Mouse (Mus musculus) limb, embryonic 14.5 days (tissue): Measurements from ENCODE around the gene Map3k5. TPM values are rescaled to one million over a fixed set of nuclear protein-coding genes. Genes with fewer than 3 reads are reported as not detected.

Experiments
- ATAC-seq: fragments of 200-750 bp; cut with Nextera tagmentation; 2 replicates; pipeline ENCODE4 v1.8.0; 2017; ENCODE audit warnings: low read depth, moderate number of reproducible peaks, moderate TSS enrichment; ENCODE audit not compliant: low FRiP score
- DNase-seq: peaks from one replicate; pipeline ENCODE4 v3.0.0-alpha.2; 2015; ENCODE audit warnings: low spot score
- H3K27ac ChIP-seq: fragments of 300-500 bp; sonication (generic); replicated peaks from 2 replicates; pipeline ENCODE4 v1.5.1; 2014; ENCODE audit warnings: low read depth, mild to moderate bottlenecking, low read length, moderate library complexity, mixed read lengths
- H3K27me3 ChIP-seq: fragments of 300-500 bp; sonication (generic); 2 replicates; pipeline ENCODE4 v1.6.1; 2014; ENCODE audit warnings: low read length, mixed read lengths; ENCODE audit not compliant: control insufficient read depth, insufficient read depth
- H3K36me3 ChIP-seq: fragments of 300-500 bp; sonication (generic); 2 replicates; pipeline ENCODE4 v1.6.1; 2014; ENCODE audit warnings: mild to moderate bottlenecking, low read length, moderate library complexity, mixed read lengths; ENCODE audit not compliant: control insufficient read depth, insufficient read depth
- H3K4me1 ChIP-seq: fragments of 300-500 bp; sonication (generic); 2 replicates; pipeline ENCODE4 v1.6.1; 2014; ENCODE audit warnings: antibody characterized with exemption, low read length, mixed read lengths; ENCODE audit not compliant: control insufficient read depth, insufficient read depth
- H3K4me2 ChIP-seq: fragments of 300-500 bp; sonication (generic); replicated peaks from 2 replicates; pipeline ENCODE4 v1.6.1; 2014; ENCODE audit warnings: low read depth, mild to moderate bottlenecking, low read length, moderate library complexity; ENCODE audit not compliant: severe bottlenecking
- H3K4me3 ChIP-seq: fragments of 300-500 bp; sonication (generic); replicated peaks from 2 replicates; pipeline ENCODE4 v1.5.1; 2014; ENCODE audit warnings: low read length
- H3K9ac ChIP-seq: fragments of 300-500 bp; sonication (generic); 2 replicates; pipeline ENCODE4 v1.6.1; 2014; ENCODE audit warnings: mild to moderate bottlenecking, low read depth, low read length, moderate library complexity; ENCODE audit not compliant: severe bottlenecking
- H3K9me3 ChIP-seq: fragments of 300-500 bp; sonication (generic); 2 replicates; pipeline ENCODE4 v1.6.1; 2016; ENCODE audit warnings: low read length; ENCODE audit not compliant: control insufficient read depth
- POLR2A ChIP-seq: fragments of 200-500 bp; IDR thresholded peaks from 2 replicates; pipeline ENCODE4 v1.8.0; 2012; ENCODE audit warnings: inconsistent platforms, mild to moderate bottlenecking, moderate library complexity, borderline replicate concordance; ENCODE audit not compliant: insufficient read depth, insufficient read length; ENCODE audit errors: extremely low read depth
- WGBS: fragments of 180-500 bp; shearing (Covaris S2); extraction: QIAGEN DNeasy Blood & Tissue Kit; methylation state at CpG from one replicate; pipeline ENCODE4 v1.1.7; 2014; 5-methylcytosine and 5-hydroxymethylcytosine counted together
- polyA plus RNA-seq, 2 experiments: library from polyadenylated mRNA; depleted of rRNA in 1 of 2; stranded (reverse) in 1 of 2; unstranded in 1 of 2; fragments of >200 nt; fragmentation: Nextera tagmentation in 1 of 2; extraction: Ambion mirVana in 1 of 2; gene quantifications; 2 replicates each; pipeline versions ENCODE4 v1.2.1 to v1.2.3; 2012 to 2014

Map3k5 gene
- polyA plus RNA-seq, 2 experiments: 2.0 to 3.5 TPM

DNA sequence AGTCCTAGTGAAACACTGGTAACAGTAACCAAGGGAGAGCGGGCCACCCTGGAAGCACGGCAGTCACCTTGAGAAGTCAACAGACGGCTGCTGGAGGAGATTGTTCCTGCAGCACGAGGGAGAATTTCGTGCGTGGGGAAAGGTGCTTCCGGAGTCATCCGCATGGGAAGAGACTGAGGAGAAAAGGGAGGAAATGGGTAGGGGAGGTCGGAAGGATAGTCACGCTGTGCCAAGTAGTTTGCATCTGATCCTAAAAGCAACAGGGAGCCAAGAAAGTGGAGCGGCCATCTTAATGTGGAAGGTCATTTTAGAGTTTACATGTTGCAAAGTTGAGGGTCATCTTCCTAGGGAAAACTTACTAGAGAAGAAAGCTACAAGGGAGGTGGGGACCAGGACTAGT lies 155.9 kb downstream of the Map3k5 start:
- Histone ChIP-seq H3K27me3 (no peaks in the 10 kb centered on the region), H3K36me3 (no peaks in the 10 kb centered on the region), H3K27ac (no peak overlapping the region), H3K4me1 (no peaks in the 10 kb centered on the region), H3K4me2 (no peak overlapping the region), H3K9ac (no peak overlapping the region), H3K9me3 (no peaks in the 10 kb centered on the region), H3K4me3 (no peak overlapping the region)
- no peak for DNase-seq
- 92% methylated on average over 11 of the region's 11 CpGs for WGBS
- TF ChIP-seq POLR2A: no peak
- no peak for ATAC-seq

DNA sequence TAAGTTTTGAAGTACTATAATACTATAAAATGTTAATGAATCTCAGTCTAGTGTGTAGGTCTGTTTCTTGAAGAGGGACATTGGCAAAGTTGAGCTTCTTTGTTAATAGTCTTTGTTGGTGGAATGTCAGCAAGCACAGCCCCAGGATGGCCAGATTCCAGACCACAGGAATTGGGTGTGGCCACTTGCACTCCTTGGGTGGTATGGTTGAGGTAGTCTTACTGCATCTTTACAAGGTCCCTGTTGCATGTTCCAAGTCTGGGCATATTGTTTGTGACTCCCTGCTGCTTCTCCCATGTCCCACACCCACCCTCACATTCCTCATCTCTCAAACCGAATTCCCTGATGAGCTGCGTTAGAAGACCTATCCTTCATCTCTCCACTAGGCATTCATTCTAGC lies 157.1 kb downstream of the Map3k5 start:
- no peaks in the 10 kb centered on the region for H3K4me1 ChIP-seq
- H3K4me2 ChIP-seq: no peak overlapping the region
- WGBS: 95% methylated on average over 2 of the region's 2 CpGs
- no peaks in the 10 kb centered on the region for H3K36me3 ChIP-seq
- H3K4me3 ChIP-seq: no peak overlapping the region
- no peaks in the 10 kb centered on the region for H3K9me3 ChIP-seq
- no peak for TF ChIP-seq POLR2A
- DNase-seq (no peak), ATAC-seq (no peak)
- H3K27ac ChIP-seq: no peak overlapping the region
- H3K27me3 ChIP-seq: no peaks in the 10 kb centered on the region
- no peak overlapping the region for H3K9ac ChIP-seq

DNA sequence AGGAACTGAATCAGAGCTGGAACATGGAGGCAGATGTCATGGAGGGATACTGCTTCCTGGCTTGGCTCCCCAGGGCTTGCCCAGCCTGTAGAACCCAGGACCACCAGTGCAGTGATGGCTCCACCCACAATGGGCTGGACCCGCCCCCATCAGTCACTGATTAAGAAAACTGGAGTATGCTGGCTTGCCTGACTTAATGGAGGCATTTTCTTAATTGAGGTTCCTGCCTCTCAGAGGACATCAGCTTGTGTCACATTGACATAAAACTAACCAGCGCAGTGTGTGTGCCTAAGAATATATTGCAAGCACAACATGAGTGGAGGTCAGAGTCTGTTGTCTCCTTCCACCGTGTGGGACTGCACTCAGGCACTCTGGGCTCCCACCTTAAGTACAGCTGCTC lies 158.1 kb downstream of the Map3k5 start:
- H3K36me3 ChIP-seq: no peaks in the 10 kb centered on the region
- WGBS: 85% methylated on average over 3 of the region's 3 CpGs
- TF ChIP-seq POLR2A: no peak

DNA sequence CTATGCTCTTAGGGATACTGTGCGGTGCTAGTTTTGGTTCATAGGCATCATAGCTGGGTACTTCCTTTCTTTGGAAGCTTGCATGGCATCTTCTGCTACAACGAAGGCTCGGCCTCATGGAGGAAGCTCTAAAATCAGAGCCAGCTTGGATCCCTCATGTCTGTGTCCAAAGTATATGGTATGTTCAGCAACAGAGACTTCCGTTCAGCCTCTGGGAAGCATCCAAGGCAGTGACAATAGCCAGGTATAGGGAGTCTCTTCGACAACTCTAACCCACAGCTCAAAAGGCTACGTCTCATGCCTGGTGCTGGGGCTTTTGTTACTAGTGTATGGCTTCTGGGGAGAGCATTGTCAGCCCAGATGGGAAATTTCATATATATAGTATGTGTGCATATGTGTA lies 167.2 kb downstream of the Map3k5 start:
- no peak for TF ChIP-seq POLR2A
- Histone ChIP-seq H3K9me3 (no peaks in the 10 kb centered on the region), H3K4me3 (no peak overlapping the region), H3K4me1 (no peaks in the 10 kb centered on the region), H3K36me3 (no peaks in the 10 kb centered on the region), H3K4me2 (no peak overlapping the region), H3K9ac (no peak overlapping the region), H3K27ac (no peak overlapping the region), H3K27me3 (no peaks in the 10 kb centered on the region)
- no peak for ATAC-seq
- WGBS: 91% methylated on average over 6 of the region's 6 CpGs
- no peak for DNase-seq

More for the DNA sequence above, 158.1 kb downstream of the Map3k5 start:
- H3K27me3 ChIP-seq: no peaks in the 10 kb centered on the region
- no peak overlapping the region for H3K27ac ChIP-seq
- no peak overlapping the region for H3K4me2 ChIP-seq
- no peaks in the 10 kb centered on the region for H3K9me3 ChIP-seq
- H3K4me3 ChIP-seq: no peak overlapping the region
- H3K9ac ChIP-seq: no peak overlapping the region
- ATAC-seq (no peak), DNase-seq (no peak)
- H3K4me1 ChIP-seq: no peaks in the 10 kb centered on the region

DNA sequence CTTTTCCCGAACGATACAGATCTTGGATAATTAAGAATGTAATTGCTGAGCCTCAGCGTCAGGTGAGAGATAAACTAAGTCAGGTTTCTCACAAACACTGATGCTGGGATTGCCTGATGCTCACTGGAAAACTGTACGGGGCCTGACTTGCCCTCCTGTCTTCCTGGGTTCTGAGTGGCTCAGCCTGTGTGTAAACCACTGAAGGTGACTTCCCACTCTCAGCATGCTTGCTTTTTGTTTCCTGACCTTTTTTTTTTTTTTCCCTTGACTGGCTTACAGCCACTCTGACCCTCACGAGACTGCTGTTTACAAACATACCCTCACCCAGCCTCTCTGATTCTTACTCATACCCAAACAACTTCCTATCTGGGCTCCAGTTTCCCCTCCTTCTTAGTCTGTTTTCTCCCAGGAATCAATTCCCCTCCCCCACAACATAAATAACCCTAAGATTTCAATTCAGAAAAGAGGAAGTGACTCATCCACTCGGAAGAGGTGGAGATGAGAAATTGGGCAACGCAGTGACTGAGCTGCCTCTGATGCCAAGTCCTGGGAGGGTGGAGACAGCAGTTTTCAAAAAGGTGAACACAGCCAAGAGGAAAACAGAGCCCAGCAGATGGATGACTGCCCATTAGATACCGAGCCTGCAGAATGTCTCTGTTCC lies 170.1 kb downstream of the Map3k5 start:
- no peaks in the 10 kb centered on the region for H3K27me3 ChIP-seq
- no peak for DNase-seq
- WGBS: 62% methylated on average over 8 of the region's 8 CpGs

More for the DNA sequence above, 170.1 kb downstream of the Map3k5 start:
- Histone ChIP-seq H3K27ac (no peak overlapping the region), H3K9me3 (no peaks in the 10 kb centered on the region), H3K9ac (no peak overlapping the region), H3K4me2 (no peak overlapping the region), H3K4me1 (no peaks in the 10 kb centered on the region), H3K4me3 (no peak overlapping the region), H3K36me3 (no peaks in the 10 kb centered on the region)
- no peak for TF ChIP-seq POLR2A
- ATAC-seq: no peak
